Mouse (Mus musculus) heart, postnatal 10 days (tissue): Measurements from ENCODE around the gene Apex2. TPM values are rescaled to one million over a fixed set of nuclear protein-coding genes. Genes with fewer than 3 reads are reported as not detected.
"Not testable (repeated sequence)": the region's sequence is repeated elsewhere in the genome, so short reads cannot be mapped to it uniquely, and the experiment has no call there.

ENCODE experiments used
- DNase-seq, 2 experiments: peaks; one replicate each; pipeline ENCODE4 v3.0.0; 2021
- intact Hi-C: fragments of 180-260 bp; cut with DNase I; formaldehyde crosslinking; loops from one replicate; pipeline ENCODE4 v1.15.1; 2025
- microRNA-seq, 2 experiments: library from miRNA; unstranded; fragments of <30 nt; microRNA quantifications; one replicate each; pipeline ENCODE4 v1.2.0; 2022
- total RNA-seq, 2 experiments: library from RNA; stranded (reverse); gene quantifications; 2 replicates each; pipeline ENCODE4 v1.2.3; 2021

Apex2 gene
- total RNA-seq, 2 experiments from 2014 or later, result 5.0 to 6.9 TPM

DNA sequence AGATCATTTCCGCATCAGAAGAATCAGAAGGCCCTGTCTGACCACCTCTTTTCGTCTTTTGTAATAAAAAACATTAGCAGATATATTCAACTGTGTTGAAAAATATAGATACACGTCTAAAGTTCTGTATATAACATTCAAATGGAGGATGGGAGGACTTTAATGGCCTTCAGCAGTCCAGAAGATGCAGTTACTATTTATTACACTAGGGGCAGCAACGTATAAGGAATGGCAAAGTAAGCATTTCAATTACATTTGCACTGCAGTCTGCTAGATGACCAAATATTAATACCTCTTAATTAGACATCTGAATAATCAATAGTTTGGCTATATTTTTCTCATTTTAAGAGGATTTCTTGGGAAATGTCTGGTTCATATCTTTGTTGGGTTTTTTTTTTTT is 79.0 kb downstream of the Apex2 start:
- DNase-seq, result peak; percentile 49 to 62
- intact Hi-C loops, result loop anchor here (5.0 kb wide), 4 partner anchors 147 to 1637 kb away; partner anchors contain the start of gene Tro

DNA sequence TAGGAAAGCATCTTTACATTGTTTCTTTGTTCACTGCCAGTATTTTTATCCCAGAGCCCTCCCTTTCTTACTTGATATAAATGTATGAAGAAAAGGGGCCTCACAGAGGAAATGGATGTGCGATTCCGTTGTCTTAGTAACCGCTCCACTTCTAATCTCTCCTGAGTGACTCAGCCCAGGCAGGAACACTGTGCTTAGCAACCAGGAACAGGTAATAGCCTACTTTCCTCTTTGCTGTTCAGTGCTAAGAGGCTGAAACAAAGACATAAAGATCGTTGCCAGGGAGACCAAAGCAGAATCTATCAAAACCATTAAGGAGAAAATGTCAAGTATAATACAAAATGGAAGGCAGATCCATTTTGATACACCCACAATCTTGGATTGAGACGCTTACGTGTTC is 81.0 kb downstream of the Apex2 start:
- intact Hi-C loops, result no loop called here
- DNase-seq, result no peak

DNA sequence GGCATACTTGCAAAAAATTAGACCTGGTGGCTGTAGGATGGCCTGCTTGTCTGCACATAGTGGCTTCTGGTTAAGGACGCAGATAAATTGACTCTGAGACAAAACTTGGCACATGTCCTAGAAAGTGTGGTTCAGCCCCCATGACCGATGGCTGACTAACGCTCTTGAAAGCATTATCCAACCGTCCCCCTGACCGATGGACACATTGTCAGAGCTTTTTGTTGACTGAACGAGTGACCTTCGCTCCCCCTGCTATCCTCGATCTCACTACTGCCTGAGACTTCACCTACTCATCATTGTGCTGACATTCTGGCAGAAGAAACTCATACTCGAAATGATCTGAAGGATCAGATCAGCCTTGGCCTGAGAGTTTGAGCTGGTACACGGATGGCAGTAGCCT is 101.9 kb downstream of the Apex2 start:
- intact Hi-C loops, result not testable (repeated sequence)

DNA sequence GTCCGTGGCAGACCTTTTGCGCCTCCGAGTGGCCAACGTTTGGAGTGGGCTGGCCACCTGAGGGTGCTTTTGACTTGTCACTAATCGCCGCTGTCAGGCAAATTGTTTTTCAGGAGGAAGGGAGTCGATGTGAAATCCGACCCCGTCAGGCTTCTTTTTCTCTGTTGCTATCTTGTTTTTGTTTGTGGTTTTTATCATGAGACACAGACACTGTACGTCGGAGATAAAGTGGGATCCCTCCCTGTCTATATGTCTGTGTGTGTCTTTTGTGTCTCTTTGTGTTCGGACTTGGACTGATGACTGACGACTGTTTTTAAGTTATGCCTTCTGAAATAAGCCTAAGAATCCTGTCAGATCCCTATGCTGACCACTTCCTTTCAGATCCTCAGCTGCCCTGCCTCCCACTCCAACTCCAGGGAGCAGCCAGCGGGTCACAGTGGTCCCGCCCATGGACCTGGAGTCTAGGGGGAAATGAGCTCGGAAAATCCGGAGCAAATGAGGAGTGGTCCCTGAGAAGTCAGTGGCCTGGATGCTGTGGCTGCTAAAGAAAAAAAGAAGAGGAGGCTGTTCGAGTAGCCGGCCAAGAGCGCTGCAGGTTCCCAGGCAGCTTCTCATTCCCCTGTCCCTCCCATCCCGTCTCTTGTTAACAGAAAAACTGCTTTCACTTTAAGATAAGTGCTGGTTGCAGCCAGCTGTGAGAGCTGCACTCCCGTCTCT is 103.2 kb downstream of the Apex2 start:
- intact Hi-C loops, result not testable (repeated sequence)
- DNase-seq, result peak in 1 of 2 experiments; percentile 40

More for the DNA sequence above, 101.9 kb downstream of the Apex2 start:
- DNase-seq, result not testable (repeated sequence)

DNA sequence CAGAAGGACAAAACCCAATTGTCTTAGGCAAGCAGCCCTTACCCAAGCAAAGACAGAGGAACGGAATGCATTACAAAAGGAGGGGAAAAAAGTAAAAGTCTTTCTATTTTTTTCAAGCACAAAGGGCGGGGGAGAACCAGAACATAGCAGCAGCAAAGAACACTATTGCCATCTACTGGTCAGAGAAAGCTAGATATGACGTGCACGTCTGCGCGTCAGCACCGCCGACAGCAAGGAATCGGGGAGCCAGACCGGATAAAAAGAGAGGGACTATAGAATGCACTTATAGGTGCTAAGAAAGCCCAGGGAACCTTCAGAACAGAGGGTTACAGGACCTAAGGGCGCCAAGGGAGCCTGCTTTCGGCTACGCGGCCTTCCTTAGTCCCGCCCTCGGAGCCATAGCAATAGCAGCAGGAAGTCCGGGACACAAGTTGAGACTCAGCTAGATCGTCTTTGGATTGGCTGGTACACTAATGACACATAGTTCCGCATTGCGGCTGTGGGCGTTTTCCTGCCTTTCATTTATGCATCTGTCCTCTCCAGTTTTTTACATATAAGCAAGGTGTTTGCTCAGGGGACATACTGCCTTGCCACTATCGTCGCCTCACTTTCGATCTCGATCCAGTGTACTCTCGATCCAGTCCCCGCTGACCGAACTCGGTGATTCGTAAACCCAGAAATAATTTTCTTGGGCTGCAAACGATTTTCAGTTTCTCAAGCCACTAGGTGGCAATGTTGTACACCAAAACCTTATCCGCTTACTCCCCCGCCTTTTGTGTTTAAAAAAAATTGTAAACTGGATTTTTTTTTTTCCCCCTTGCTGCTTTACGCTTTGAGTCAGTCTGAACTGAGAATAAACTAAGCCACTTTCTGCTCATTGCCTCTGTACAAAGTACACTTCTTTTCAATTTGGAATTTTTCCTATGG is 111.6 kb downstream of the Apex2 start:
- DNase-seq, result peak; percentile 87 to 93
- intact Hi-C loops, result loop anchor here (1.0 kb wide), 1 partner anchor 19 kb away; the partner anchor contains the start of gene Tmem29

DNA sequence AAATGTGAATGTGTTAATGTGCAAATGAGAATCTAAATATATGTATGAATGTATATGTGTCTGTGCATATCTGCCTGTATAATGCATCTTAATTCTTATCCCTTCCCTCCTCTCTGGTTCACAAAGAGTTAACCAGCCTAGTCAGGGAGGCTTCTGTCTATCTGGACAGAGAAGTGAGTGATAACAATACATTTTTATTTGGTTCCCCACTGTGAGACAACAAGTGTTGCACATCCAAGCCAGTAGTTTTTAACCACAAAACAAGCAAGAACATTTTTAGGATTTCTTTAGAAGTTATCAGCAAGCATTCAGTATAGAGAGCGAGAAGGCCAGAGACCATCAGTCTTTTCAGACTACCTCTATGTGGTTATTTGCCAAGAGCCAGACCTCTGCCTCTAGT is 118.3 kb downstream of the Apex2 start:
- intact Hi-C loops, result no loop called here
- DNase-seq, result no peak

Small RNA genes within 50 kb of the gene (microRNA-seq; reads per million reads assigned to microRNA genes)
- gene Mir3620, result 0 reads per million in 2 experiments

Other genes starting within 250 kb of the Apex2 start
- gene Tmem29, start 130.7 kb downstream of the Apex2 start, total RNA-seq, result 1 to 10 TPM; 6.2 to 7.8 TPM
- 100 to 1,000 TPM in 1 of 2 experiments, 10 to 100 TPM in 1; 69.5 to 152 TPM for gene Alas2, start 42.5 kb downstream of the Apex2 start, total RNA-seq
- gene Pfkfb1, start 1.6 kb downstream of the Apex2 start, total RNA-seq, result 1 to 10 TPM; 2.5 to 2.7 TPM
- gene Tro, start 67.7 kb upstream of the Apex2 start, total RNA-seq, result 1 to 10 TPM; 6.0 to 6.6 TPM
- gene Maged2, start 224.5 kb upstream of the Apex2 start, total RNA-seq, result 100 to 1,000 TPM; 135 to 152 TPM